ENCODE assay signal across 21 mouse cellular contexts in genomic region chr13:109809646-109810045, GRCm38 (mm10).
DNase-seq lines count a peak whose midpoint lies in the region; ATAC-seq lines count a peak whose summit lies in the region.
"Had no signal": no experiment of that assay in that cellular context is flagged by ENCODE, and none has a peak within 500 bp of the region (broad histone marks: within the 10 kb centered on the region; RNA-seq: fewer than 3 reads in every experiment).

No protein-coding gene starts in this region.

- DNase-seq in CD4-positive helper T cell, adult 2 months (ENCODE audit: low read depth, low spot score) = peak; percentile 47
- DNase-seq in left cerebral cortex, postnatal 36 days (ENCODE audit: low spot score in 2 of 2) = no peak
- no peak for DNase-seq in left cerebral cortex, adult 8-10 months (ENCODE audit: low spot score in 2 of 2)
- no peak for DNase-seq in lung, postnatal 36 days
- DNase-seq: adrenal gland, adult 8-10 months; adrenal gland, postnatal 25 days; cerebellum, adult 18-20 months; cerebellum, adult 9-10 months; cerebellum, postnatal 14 days; gastrocnemius, adult 2 months; gastrocnemius, postnatal 14 days had no signal

- WGBS in embryonic facial prominence, embryonic 12.5 days = 34% methylated on average over 4 of the region's 4 CpGs

- no peaks in the 10 kb centered on the region for H3K36me3 ChIP-seq in embryonic facial prominence, embryonic 12.5 days
- H3K36me3 ChIP-seq: forebrain, embryonic 10.5 days; hindbrain, embryonic 12.5 days; hindbrain, embryonic 15.5 days had no signal

- no peaks in the 10 kb centered on the region for H3K27me3 ChIP-seq in embryonic facial prominence, embryonic 12.5 days
- H3K27me3 ChIP-seq: forebrain, embryonic 13.5 days; hindbrain, embryonic 12.5 days; hindbrain, embryonic 15.5 days had no signal

- H3K27ac ChIP-seq in embryonic facial prominence, embryonic 12.5 days = 0 out of 2 replicates have a peak overlapping the region, but pooled peaks have one; percentile 23
- H3K27ac ChIP-seq: forebrain, embryonic 10.5 days; forebrain, embryonic 13.5 days; gastrocnemius, adult 2 months; hindbrain, embryonic 12.5 days; hindbrain, embryonic 15.5 days had no signal

- H3K4me3 ChIP-seq in embryonic facial prominence, embryonic 12.5 days = no peak overlapping the region
- H3K4me3 ChIP-seq: forebrain, embryonic 10.5 days; forebrain, embryonic 13.5 days; gastrocnemius, adult 2 months; hindbrain, embryonic 12.5 days; hindbrain, embryonic 15.5 days had no signal

- intact Hi-C loops in left cerebral cortex, postnatal 36 days (cut with DNase I) = no loop called here

- peak; percentile 26 for ATAC-seq in CD4-positive, CD25-positive, alpha-beta regulatory T cell, adult 4 months
- no peak for ATAC-seq in embryonic facial prominence, embryonic 12.5 days (ENCODE audit: insufficient number of reproducible peaks, insufficient read depth, low FRiP score, low TSS enrichment)
- ATAC-seq: activated CD4-positive, CD25-positive, alpha-beta regulatory T cell, adult 4 months; forebrain, embryonic 13.5 days; forebrain, embryonic 16.5 days; intestine, postnatal 0 days had no signal

- no peaks in the 10 kb centered on the region for H3K9me3 ChIP-seq in embryonic facial prominence, embryonic 12.5 days
- H3K9me3 ChIP-seq: forebrain, embryonic 10.5 days; forebrain, embryonic 13.5 days; hindbrain, embryonic 12.5 days; hindbrain, embryonic 15.5 days had no signal

- H3K4me2 ChIP-seq in embryonic facial prominence, embryonic 12.5 days (replicated peaks) = no peak overlapping the region
- H3K4me2 ChIP-seq: forebrain, embryonic 13.5 days; heart, embryonic 11.5 days; hindbrain, embryonic 12.5 days; hindbrain, embryonic 15.5 days had no signal

- no peak overlapping the region for H3K9ac ChIP-seq in embryonic facial prominence, embryonic 12.5 days
- H3K9ac ChIP-seq: forebrain, embryonic 13.5 days; hindbrain, embryonic 12.5 days; hindbrain, embryonic 15.5 days had no signal

- H3K4me1 ChIP-seq in embryonic facial prominence, embryonic 12.5 days = peaks cover 7% of the 10 kb centered on the region; the same call in 1 of the 2 replicates
- H3K4me1 ChIP-seq: forebrain, embryonic 13.5 days had no signal
